In the genomic region with DNA sequence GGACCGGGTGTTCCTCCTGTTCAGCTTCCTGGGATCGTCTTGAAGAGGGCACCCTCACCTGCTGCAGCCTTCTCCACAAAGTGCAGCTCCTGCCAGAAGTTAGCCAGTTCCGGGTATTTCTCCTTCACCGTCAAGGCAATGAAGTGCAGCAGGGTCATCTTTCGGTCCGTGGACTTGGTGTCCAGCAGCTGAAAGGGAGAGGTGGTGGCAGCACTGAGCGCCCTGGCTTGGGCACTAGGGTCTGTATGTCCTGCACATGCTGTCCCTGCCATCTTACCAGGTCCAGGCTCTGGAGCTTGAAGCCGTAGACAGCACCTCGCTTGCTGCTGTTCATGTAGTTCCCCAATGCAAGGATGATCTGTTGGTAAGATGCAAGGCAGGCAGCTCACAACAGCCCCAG, we compare ENCODE assay signal across 15 mouse cellular contexts. TPM values are rescaled to one million over a fixed set of nuclear protein-coding genes. Genes with fewer than 3 reads are reported as not detected.
DNase-seq lines count a peak whose midpoint lies in the region; ATAC-seq and TF ChIP-seq lines count a peak whose summit lies in the region.
"Had no signal": no experiment of that assay in that cellular context is flagged by ENCODE, and none has a peak within 500 bp of the region (broad histone marks: within the 10 kb centered on the region; RNA-seq: fewer than 3 reads in every experiment).

No protein-coding gene starts in this region.

- peak overlapping the region; percentile 63 for H3K27ac ChIP-seq in heart, embryonic 15.5 days
- peak overlapping the region; percentile 74 for H3K27ac ChIP-seq in kidney, postnatal 0 days
- peak overlapping the region; percentile 58 for H3K27ac ChIP-seq in brown adipose tissue, adult 24 weeks (replicated peaks; ENCODE audit: low read depth, low read length)
- peak overlapping the region; percentile 43; the same call in 1 of the 2 replicates for H3K27ac ChIP-seq in limb, embryonic 10.5 days
- H3K27ac ChIP-seq: forebrain, embryonic 15.5 days; midbrain, embryonic 10.5 days had no signal

- no peak overlapping the region for H3K4me3 ChIP-seq in heart, embryonic 15.5 days
- no peak overlapping the region for H3K4me3 ChIP-seq in kidney, postnatal 0 days (replicated peaks; ENCODE audit: low read depth, low read length)
- no peak overlapping the region for H3K4me3 ChIP-seq in brown adipose tissue, adult 24 weeks (ENCODE audit: insufficient read depth, low read depth, low read length)
- no peak overlapping the region for H3K4me3 ChIP-seq in limb, embryonic 10.5 days
- H3K4me3 ChIP-seq: forebrain, embryonic 15.5 days; midbrain, embryonic 10.5 days had no signal

- no peaks in the 10 kb centered on the region for H3K27me3 ChIP-seq in heart, embryonic 15.5 days
- no peaks in the 10 kb centered on the region for H3K27me3 ChIP-seq in kidney, postnatal 0 days (ENCODE audit: insufficient read depth, low read length)
- no peaks in the 10 kb centered on the region for H3K27me3 ChIP-seq in limb, embryonic 10.5 days (ENCODE audit: low read depth, poor library complexity, severe bottlenecking)
- H3K27me3 ChIP-seq: forebrain, embryonic 15.5 days had no signal

- peaks cover 86% of the 10 kb centered on the region for H3K36me3 ChIP-seq in heart, embryonic 15.5 days
- peaks cover 81% of the 10 kb centered on the region for H3K36me3 ChIP-seq in kidney, postnatal 0 days (ENCODE audit: insufficient read depth, low read length)
- H3K36me3 ChIP-seq in limb, embryonic 10.5 days: peaks cover 99% of the 10 kb centered on the region

- H3K4me2 ChIP-seq in heart, embryonic 15.5 days: no peak overlapping the region
- no peak overlapping the region for H3K4me2 ChIP-seq in kidney, postnatal 0 days (ENCODE audit: low read length)
- H3K4me2 ChIP-seq: forebrain, embryonic 15.5 days had no signal

- H3K9ac ChIP-seq in heart, embryonic 15.5 days: no peak overlapping the region
- H3K9ac ChIP-seq in kidney, postnatal 0 days (ENCODE audit: low read depth, low read length): no peak overlapping the region; the same call in 1 of the 2 replicates
- H3K9ac ChIP-seq: forebrain, embryonic 15.5 days had no signal

- no peak for TF ChIP-seq CTCF in kidney, postnatal 0 days (IDR thresholded peaks at IDR 0.05; ENCODE audit: low read depth)

- no peak for ATAC-seq in heart, embryonic 15.5 days (replicated peaks; ENCODE audit: insufficient number of reproducible peaks, insufficient read depth, low FRiP score, low read depth)
- no peak for ATAC-seq in kidney, postnatal 0 days (replicated peaks; ENCODE audit: low FRiP score, low read depth)
- ATAC-seq: forebrain, embryonic 15.5 days had no signal

- WGBS in heart, embryonic 15.5 days: 73% methylated on average over 9 of the region's 9 CpGs
- 68% methylated on average over 9 of the region's 9 CpGs for WGBS in kidney, postnatal 0 days
- WGBS in limb, embryonic 10.5 days: 83% methylated on average over 9 of the region's 9 CpGs

- H3K9me3 ChIP-seq in heart, embryonic 15.5 days (replicated peaks): no peaks in the 10 kb centered on the region
- no peaks in the 10 kb centered on the region for H3K9me3 ChIP-seq in kidney, postnatal 0 days (replicated peaks; ENCODE audit: low read length)
- H3K9me3 ChIP-seq in limb, embryonic 10.5 days (replicated peaks): no peaks in the 10 kb centered on the region
- H3K9me3 ChIP-seq: forebrain, embryonic 15.5 days; midbrain, embryonic 10.5 days had no signal

- DNase-seq in heart, adult 18-20 months: no peak
- DNase-seq in kidney, postnatal 0 days (ENCODE audit: low spot score): no peak
- DNase-seq in kidney, postnatal 25 days: no peak
- DNase-seq in limb, embryonic 10.5 days (ENCODE audit: low spot score): no peak
- no peak for DNase-seq in right cerebral cortex, postnatal 4 days
- DNase-seq: adrenal gland, postnatal 10 days; cerebellum, adult 9-10 months; gastrocnemius, postnatal 14 days; lung, adult 2 months had no signal

- H3K4me1 ChIP-seq in heart, embryonic 15.5 days (replicated peaks): peaks cover 21% of the 10 kb centered on the region; the same call in 1 of the 2 replicates
- peaks cover 5% of the 10 kb centered on the region; the same call in 1 of the 2 replicates for H3K4me1 ChIP-seq in kidney, postnatal 0 days (replicated peaks; ENCODE audit: insufficient read depth, low read length)
- H3K4me1 ChIP-seq in brown adipose tissue, adult 24 weeks (ENCODE audit: control insufficient read depth, insufficient read depth, insufficient read length, low read length): peaks cover 49% of the 10 kb centered on the region
- peaks cover 10% of the 10 kb centered on the region; the same call in 1 of the 2 replicates for H3K4me1 ChIP-seq in limb, embryonic 10.5 days
- H3K4me1 ChIP-seq: forebrain, embryonic 15.5 days; midbrain, embryonic 10.5 days had no signal

RNA-seq across cellular contexts. Expression of a gene that starts 25.3 kb away (rescaled TPM):
- 0.09 and 0.47 TPM in 2 replicates for polyA plus RNA-seq in heart, embryonic 15.5 days (2015; fragmentation: Nextera tagmentation; extraction: Ambion mirVana)
- total RNA-seq in heart, adult 18-20 months (2021): not detected
- polyA plus RNA-seq in kidney, postnatal 0 days (2015; fragmentation: Nextera tagmentation; extraction: Ambion mirVana): 0.22 and 0.47 TPM in 2 replicates
- polyA plus RNA-seq in brown adipose tissue, adult 24 weeks (2012; ENCODE audit: insufficient read depth, insufficient read length, missing spikeins): not detected in 2 replicates
- polyA plus RNA-seq in limb, embryonic 10.5 days (2016; fragmentation: Nextera tagmentation; extraction: Ambion mirVana): 0.21 and 0.29 TPM in 2 replicates
- total RNA-seq: gastrocnemius, postnatal 14 days; MEL had no signal
- polyA plus RNA-seq: large intestine, adult 2 months; lung, adult 2 months had no signal

RNA-seq across cellular contexts. Expression of a gene that starts 26.1 kb away (rescaled TPM):
- 37.2 and 42.1 TPM in 2 replicates for polyA plus RNA-seq in heart, embryonic 15.5 days (2015; fragmentation: Nextera tagmentation; extraction: Ambion mirVana)
- total RNA-seq in heart, adult 18-20 months (2021): 10 to 100 TPM; 18.2 to 19.4 TPM
- 38.3 and 42.7 TPM in 2 replicates for polyA plus RNA-seq in kidney, postnatal 0 days (2015; fragmentation: Nextera tagmentation; extraction: Ambion mirVana)
- 17.9 and 18.5 TPM in 2 replicates for polyA plus RNA-seq in brown adipose tissue, adult 24 weeks (2012; ENCODE audit: insufficient read depth, insufficient read length, missing spikeins)
- 59.3 and 71.2 TPM in 2 replicates for polyA plus RNA-seq in limb, embryonic 10.5 days (2016; fragmentation: Nextera tagmentation; extraction: Ambion mirVana)

RNA-seq across cellular contexts. Expression of a gene that starts 49.3 kb away (rescaled TPM):
- polyA plus RNA-seq in heart, embryonic 15.5 days (2015; fragmentation: Nextera tagmentation; extraction: Ambion mirVana): 14.0 and 17.8 TPM in 2 replicates
- total RNA-seq in heart, adult 18-20 months (2021): 10 to 100 TPM; 13.4 to 14.8 TPM
- polyA plus RNA-seq in kidney, postnatal 0 days (2015; fragmentation: Nextera tagmentation; extraction: Ambion mirVana): 31.6 and 33.4 TPM in 2 replicates
- 3.6 and 6.7 TPM in 2 replicates for polyA plus RNA-seq in brown adipose tissue, adult 24 weeks (2012; ENCODE audit: insufficient read depth, insufficient read length, missing spikeins)
- 30.4 and 42.2 TPM in 2 replicates for polyA plus RNA-seq in limb, embryonic 10.5 days (2016; fragmentation: Nextera tagmentation; extraction: Ambion mirVana)
